Mouse (Mus musculus) urinary bladder, postnatal 4 days (tissue): ENCODE data around the gene Snx33.
"Not testable (repeated sequence)": the region's sequence is repeated elsewhere in the genome, so short reads cannot be mapped to it uniquely, and the experiment has no call there.

Source experiments
- DNase-seq, 2 experiments: peaks; one replicate each; pipeline ENCODE4 v3.0.0; 2021 to 2022; ENCODE audit warnings: low spot score in 2 of 2

Snx33 gene

GRCm38 (mm10) chr9:56928041-56928811, at the start of gene Snx33:
Gene Snx33 (minus strand): TSS chr9:56928371.
- DNase-seq: peak; percentile 93 to 95

GRCm38 (mm10) chr9:56975199-56975598, 47.0 kb upstream of the Snx33 start:
- DNase-seq: no peak

GRCm38 (mm10) chr9:56973960-56974524, 45.9 kb upstream of the Snx33 start:
- no peak for DNase-seq

GRCm38 (mm10) chr9:56970158-56970557, 42.0 kb upstream of the Snx33 start:
- DNase-seq: no peak

- no peak for DNase-seq
These were observed 33.4 kb upstream of the Snx33 start for GRCm38 (mm10) chr9:56961591-56961990.

- DNase-seq: no peak
These were observed 30.5 kb upstream of the Snx33 start for GRCm38 (mm10) chr9:56958689-56959088.

- DNase-seq: no peak
These were observed 28.9 kb upstream of the Snx33 start for GRCm38 (mm10) chr9:56956966-56957675.

- no peak for DNase-seq
These were observed 25.4 kb upstream of the Snx33 start for GRCm38 (mm10) chr9:56953562-56953961.

- DNase-seq: peak; percentile 93 to 97
These were observed 22.5 kb upstream of the Snx33 start, which contains the start of gene Snupn for GRCm38 (mm10) chr9:56950414-56951400. Gene Snupn (plus strand): TSS chr9:56950878.

- DNase-seq: no peak
These were observed 21.6 kb upstream of the Snx33 start for GRCm38 (mm10) chr9:56949767-56950166.

GRCm38 (mm10) chr9:56948699-56949098, 20.5 kb upstream of the Snx33 start:
- not testable (repeated sequence) for DNase-seq

- not testable (repeated sequence) for DNase-seq
These were observed 19.3 kb upstream of the Snx33 start for GRCm38 (mm10) chr9:56947481-56947880.

- DNase-seq: no peak
These were observed 10.2 kb upstream of the Snx33 start for GRCm38 (mm10) chr9:56938374-56938773.

- DNase-seq: peak; percentile 78 to 84
These were observed 9.3 kb upstream of the Snx33 start, which contains the start of gene Imp3 for GRCm38 (mm10) chr9:56937223-56938160. Gene Imp3 (plus strand): TSS chr9:56937475.

GRCm38 (mm10) chr9:56936861-56937222, 8.7 kb upstream of the Snx33 start:
- DNase-seq: no peak

- DNase-seq: no peak
These were observed 2.4 kb upstream of the Snx33 start for GRCm38 (mm10) chr9:56930556-56930955.

GRCm38 (mm10) chr9:56929496-56929895, 1.3 kb upstream of the Snx33 start:
- no peak for DNase-seq

- peak in 1 of 2 experiments; percentile 58 for DNase-seq
These were observed 769 bp downstream of the Snx33 start for GRCm38 (mm10) chr9:56927191-56928012.

GRCm38 (mm10) chr9:56926387-56926786, 1.8 kb downstream of the Snx33 start:
- DNase-seq: no peak

GRCm38 (mm10) chr9:56926025-56926360, 2.2 kb downstream of the Snx33 start:
- no peak for DNase-seq
